Mouse (Mus musculus): ENCODE data around the gene Prph. TPM values are rescaled to one million over a fixed set of nuclear protein-coding genes. Genes with fewer than 3 reads are reported as not detected.

Gene Prph
- total RNA-seq, 2 experiments from 2014 or later = 0.14 to 0.42 TPM

DNA sequence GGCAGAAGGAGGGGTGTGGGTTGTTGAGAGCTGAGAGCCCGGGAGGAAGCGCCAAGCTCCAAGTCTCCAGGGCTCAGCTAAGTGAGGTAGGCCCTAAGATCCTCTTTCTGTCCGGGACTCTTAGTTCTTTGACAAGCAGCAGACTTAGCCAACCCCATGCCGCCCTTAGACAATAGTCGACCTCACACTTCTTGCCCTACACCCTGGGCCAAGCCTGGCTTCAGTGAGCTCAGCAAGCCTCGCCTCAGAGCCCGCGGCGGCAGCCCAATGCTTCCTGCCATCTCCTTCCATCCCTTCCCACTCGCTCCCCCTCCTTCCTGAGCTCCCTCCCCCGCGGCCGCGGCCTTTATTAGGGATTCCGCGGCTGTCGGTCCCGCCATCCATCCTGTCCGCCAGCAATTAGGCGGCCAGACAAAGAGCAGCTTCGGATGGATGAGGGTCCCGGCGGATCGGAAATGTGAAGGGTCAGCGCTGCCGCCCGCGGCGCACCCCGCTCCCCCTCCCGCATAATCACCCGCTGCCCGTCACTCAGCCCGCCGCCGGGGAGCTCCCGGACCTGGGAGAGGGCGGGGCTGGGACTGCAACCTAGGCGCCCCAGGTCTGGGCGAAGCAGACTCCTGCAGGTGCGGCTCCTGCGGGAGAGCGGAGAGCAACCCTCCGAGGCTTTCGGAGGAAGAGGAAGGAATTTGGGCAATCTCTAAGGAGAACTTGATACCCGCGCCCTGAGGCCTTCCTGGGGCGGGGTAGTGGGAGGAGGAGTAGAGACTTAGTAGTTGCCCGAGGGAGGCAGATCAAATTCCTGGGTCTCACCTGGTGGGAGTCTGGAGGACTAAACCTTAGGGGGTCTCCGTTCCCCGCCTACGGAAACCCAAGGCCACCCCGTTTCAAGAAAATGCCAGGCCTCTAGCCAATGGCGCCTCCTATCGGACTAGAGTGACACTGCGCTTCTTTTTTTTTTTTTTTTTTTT, 38.6 kb downstream of the Prph start:
- intact Hi-C loops (cut with DNase I) = no loop called here
- DNase-seq (ENCODE audit: low spot score) = peak; percentile 32

DNA sequence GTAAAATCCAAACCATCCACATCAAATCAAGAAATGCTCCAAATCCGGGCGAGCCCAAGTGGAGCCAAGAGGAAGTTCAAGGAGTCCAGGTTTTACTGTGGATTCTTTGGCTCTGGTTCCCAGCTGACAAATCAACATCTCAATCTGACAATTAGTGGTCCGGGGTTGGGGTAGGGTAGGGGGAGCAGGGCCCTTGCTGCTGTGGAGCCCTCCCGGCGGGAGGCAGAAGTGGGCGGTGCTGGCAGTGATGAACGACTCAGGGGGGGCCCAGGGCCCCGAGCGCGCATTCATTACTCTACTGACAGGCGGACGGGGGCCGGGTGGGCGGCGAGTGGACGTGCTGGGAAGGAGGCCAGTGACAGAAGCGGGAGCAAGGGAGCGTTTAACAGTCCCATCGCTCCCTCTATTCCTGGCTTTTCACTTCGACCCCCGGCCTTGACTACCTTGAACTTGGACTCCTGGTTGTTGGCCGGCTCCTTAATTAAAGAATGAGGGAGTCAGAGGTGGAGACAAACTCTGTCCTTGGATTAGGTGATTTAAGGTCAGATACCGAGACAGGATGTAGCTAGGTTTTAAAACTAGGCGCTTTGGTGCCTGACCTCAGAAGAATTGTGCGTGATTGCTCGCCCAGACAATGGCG, 39.8 kb downstream of the Prph start:
- intact Hi-C loops (cut with DNase I) = no loop called here
- no peak for DNase-seq (ENCODE audit: low spot score)

DNA sequence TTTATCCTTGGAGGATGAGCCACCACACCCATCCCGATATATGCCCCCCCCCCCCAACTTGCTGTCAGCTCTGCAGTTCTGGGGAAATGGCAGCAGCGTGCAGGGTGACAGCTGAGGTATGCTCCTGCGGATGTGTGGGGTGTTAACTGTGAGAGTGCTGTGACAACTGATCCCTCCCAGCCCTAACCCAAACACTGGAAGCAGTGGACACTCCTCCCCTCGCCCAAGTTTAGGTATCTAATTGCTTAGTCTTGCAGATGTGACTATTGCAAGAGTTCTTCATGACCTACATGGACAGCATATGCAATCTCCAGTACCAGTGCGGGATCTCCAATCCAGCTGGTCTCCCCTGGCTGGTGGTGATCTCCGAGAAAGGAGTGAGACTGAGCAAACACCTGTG, 40.4 kb downstream of the Prph start:
- DNase-seq (ENCODE audit: low spot score) = no peak
- intact Hi-C loops (cut with DNase I) = no loop called here

DNA sequence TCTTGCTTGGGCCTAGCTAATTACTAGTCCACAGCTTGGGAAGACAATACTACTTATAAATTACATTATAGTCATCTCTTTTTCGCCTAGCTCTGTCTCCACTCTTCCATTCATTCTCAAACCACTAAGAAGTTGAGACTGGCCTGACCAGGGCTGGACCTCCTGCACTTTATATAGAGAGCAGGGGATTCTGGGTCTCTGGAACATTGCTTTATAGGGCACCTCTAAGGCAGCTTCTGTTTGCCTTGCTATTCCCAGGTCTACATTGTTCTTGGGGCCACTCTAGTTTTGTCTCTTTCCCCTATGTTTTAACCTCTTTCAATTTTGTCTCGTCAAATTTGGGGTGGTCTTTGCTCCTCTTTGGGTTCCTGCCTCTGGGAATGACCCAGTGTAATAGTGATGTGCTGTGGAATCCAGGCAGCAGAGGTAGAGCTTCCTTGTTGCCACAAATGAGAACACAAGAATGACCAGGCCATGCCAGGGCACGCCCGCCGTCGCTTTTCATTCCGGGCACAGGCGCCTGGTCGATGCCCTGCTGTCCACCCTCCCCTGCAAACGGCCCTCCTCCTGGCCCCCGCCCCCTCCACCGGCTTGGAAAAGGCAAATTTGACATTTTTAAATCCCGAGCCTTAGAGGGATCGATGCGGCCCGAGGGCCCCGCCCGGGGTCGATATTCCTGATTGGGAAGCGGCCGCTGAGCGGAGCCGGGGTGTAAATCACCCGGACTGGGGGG, 41.3 kb downstream of the Prph start:
- intact Hi-C loops (cut with DNase I) = no loop called here

GRCm38 (mm10) chr15:99096831-99097500, 42.0 kb downstream of the Prph start:
- DNase-seq (ENCODE audit: low spot score) = no peak
- intact Hi-C loops (cut with DNase I) = no loop called here

More for the DNA sequence above, 41.3 kb downstream of the Prph start:
- no peak for DNase-seq (ENCODE audit: low spot score)

DNA sequence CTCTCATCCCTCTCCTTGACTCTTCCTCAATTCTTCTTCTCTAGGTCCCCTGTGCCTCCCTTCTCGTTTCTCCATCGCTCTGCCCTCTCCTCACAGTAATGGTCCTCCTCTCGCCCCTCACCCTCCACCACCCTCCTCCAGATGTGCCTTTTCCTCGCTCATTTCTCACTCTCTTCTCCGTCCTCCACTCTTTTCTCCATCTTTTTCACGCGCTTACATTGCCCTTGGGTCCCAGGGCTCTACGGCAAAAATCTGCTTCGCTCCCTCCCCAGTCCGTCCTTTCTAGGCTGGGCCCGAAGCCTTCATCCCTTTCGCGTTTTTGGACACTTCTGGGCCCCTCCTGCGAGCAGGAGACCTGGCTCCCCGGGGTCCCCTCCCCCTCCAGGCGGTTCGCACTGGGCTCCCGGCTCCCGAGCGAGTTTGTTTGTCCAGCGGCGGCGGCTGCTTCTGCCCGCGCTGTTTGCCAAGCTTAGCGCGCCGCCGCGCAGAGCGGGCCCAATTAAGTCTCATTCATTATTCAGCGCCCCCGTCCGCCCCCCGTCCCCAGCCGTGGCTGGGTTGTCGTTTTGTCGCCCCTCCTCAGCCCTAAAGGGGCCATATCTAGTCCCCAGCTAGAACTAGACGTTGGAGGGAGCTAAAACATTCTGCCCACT, 43.0 kb downstream of the Prph start:
- no peak for DNase-seq (ENCODE audit: low spot score)
- intact Hi-C loops (cut with DNase I) = no loop called here

DNA sequence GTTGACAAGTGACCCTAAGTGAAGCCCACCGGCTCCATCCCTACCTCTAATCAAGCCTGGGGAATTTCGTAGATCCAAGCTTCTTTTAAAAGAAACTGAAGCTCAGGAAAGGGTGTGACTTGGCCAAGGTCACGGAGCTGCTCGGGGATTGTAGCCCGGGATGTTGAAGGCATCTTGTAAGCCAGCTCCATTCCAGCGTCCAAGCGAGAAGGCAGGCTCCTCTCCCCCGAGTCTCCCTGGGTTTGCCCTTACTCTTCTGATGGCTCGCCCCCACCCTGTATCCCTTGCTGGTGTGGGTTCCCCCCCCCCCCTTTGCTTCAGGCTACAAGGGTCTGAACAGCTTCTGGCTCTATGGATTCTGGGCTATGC, 43.5 kb downstream of the Prph start:
- DNase-seq (ENCODE audit: low spot score) = no peak
- intact Hi-C loops (cut with DNase I) = no loop called here

DNA sequence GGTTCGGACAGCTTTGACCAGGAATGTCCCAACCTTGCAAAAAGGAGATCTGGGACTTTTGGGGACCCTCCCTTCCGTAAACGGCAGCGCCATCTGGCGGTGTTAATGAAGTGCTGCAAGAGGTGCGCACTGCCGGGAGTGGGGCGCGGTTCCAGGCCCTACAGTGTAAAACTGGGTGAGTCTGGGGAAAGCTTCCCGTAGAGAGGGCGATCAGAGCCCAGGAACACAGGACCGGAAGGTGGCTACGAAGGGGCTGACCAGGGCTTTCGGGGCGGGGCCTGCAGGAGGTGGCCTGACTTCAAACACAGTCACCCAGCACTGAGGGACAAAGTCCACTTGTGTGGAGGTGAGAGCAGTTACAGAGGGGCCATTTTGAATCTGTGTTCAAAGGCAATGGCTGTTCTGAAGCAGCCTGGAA, 44.2 kb downstream of the Prph start:
- intact Hi-C loops (cut with DNase I) = no loop called here

DNA sequence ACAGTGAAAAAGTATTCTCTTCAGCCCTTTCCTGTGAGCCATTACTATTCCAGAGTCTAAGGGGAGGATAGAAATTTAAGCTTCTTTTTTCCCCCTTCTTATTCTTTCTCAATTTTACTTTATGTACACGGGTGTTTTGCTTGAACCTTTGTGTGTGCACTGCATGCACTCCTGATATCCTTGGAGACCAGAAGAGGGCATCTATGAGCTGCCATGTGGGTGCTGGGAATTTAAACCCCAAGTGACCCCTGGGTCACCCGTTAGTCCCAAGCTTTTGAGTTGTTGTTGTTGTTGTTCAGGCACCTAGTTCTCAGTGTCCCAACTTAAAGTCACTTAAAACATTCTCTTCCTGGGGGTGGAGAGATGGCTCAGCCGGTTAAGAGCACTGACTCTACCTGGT, 45.0 kb downstream of the Prph start:
- DNase-seq (ENCODE audit: low spot score) = no peak
- intact Hi-C loops (cut with DNase I) = no loop called here

More for the DNA sequence above, 44.2 kb downstream of the Prph start:
- no peak for DNase-seq (ENCODE audit: low spot score)

- intact Hi-C loops (cut with DNase I) = no loop called here
- no peak for DNase-seq (ENCODE audit: low spot score)
Measured at GRCm38 (mm10) chr15:99105238-99105637, 50.3 kb downstream of the Prph start.

DNA sequence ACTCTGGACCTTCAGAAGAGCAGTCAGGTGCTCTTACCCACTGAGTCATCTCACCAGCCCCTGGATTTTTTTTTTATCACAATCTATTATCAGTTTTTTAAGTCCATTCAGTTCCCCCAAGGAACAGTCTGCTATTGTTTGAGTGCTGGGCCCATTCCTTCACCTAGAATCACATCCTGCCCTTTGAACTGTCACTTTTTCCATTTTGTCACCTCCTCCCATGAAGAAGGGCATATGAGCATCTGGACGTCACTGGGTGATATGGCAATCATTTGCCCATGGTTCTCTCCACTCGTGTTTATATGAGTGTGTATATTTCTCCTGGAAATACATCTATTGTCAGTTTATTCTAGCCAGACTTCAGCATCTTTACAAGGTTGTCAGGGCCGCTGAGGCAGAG, 52.9 kb downstream of the Prph start:
- DNase-seq (ENCODE audit: low spot score) = no peak
- intact Hi-C loops (cut with DNase I) = no loop called here

Small RNA genes within 50 kb of the gene (microRNA-seq; reads per million reads assigned to microRNA genes)
- not detected for gene Mir6960

Other genes with a start within 250 kb of the Prph start
- gene Ddn, start 245.7 kb upstream of the Prph start, total RNA-seq (2021) = under 1 TPM; 0.21 to 0.59 TPM
- 100 to 1,000 TPM in 1 of 2 experiments, 10 to 100 TPM in 1; 90.5 to 103 TPM for gene Prkag1, start 223.7 kb upstream of the Prph start, total RNA-seq (2021)
- gene Kmt2d, start 184.0 kb upstream of the Prph start, total RNA-seq (2021) = 10 to 100 TPM; 52.1 to 57.7 TPM
- 1 to 10 TPM; 2.0 to 2.8 TPM for gene Rhebl1, start 160.6 kb upstream of the Prph start, total RNA-seq (2021)
- 1 to 10 TPM; 1.8 TPM for gene Dhh, start 156.6 kb upstream of the Prph start, total RNA-seq (2021)
- gene Lmbr1l, start 136.9 kb upstream of the Prph start, total RNA-seq (2021) = 10 to 100 TPM; 11.5 to 13.4 TPM
- gene Tuba1b, start 120.6 kb upstream of the Prph start, total RNA-seq (2021) = 100 to 1,000 TPM; 163 to 175 TPM
- gene Gm49450, start 101.6 kb upstream of the Prph start, total RNA-seq (2021) = not detected
- gene Tuba1a, start 101.5 kb upstream of the Prph start, total RNA-seq (2021) = 100 to 1,000 TPM in 1 of 2 experiments, 10 to 100 TPM in 1; 99.4 to 105 TPM
- 10 to 100 TPM; 33.5 to 33.7 TPM for gene Tuba1c, start 25.3 kb upstream of the Prph start, total RNA-seq (2021)
- gene Troap, start 19.4 kb downstream of the Prph start, total RNA-seq (2021) = under 1 TPM; 0.13 to 0.67 TPM
- not detected for gene C1ql4, start 32.6 kb downstream of the Prph start, total RNA-seq (2021)
- gene Dnajc22, start 38.0 kb downstream of the Prph start, total RNA-seq (2021) = under 1 TPM; 0.16 to 0.45 TPM
- gene Spats2, start 70.7 kb downstream of the Prph start, total RNA-seq (2021) = 1 to 10 TPM; 7.7 to 7.9 TPM
- gene Kcnh3, start 169.7 kb downstream of the Prph start, total RNA-seq (2021) = under 1 TPM; 0.06 to 0.18 TPM
- 10 to 100 TPM; 47.4 to 50.9 TPM for gene Mcrs1, start 196.8 kb downstream of the Prph start, total RNA-seq (2021)
- 10 to 100 TPM; 20.2 to 20.7 TPM for gene Prpf40b, start 239.9 kb downstream of the Prph start, total RNA-seq (2021)
- not detected for gene Fam186b, start 240.7 kb downstream of the Prph start, total RNA-seq (2021)

Data from heart, postnatal 25 days (tissue).